Mouse (Mus musculus) ES-CJ7 (cell line): ENCODE measurements around the gene Hbq1a.
"Not testable (repeated sequence)": the region's sequence is repeated elsewhere in the genome, so short reads cannot be mapped to it uniquely, and the experiment has no call there.

Source experiments
- DNase-seq: peaks from one replicate; pipeline ENCODE4 v3.0.0; 2011; ENCODE audit warnings: low read depth, low spot score

Gene Hbq1a

DNA sequence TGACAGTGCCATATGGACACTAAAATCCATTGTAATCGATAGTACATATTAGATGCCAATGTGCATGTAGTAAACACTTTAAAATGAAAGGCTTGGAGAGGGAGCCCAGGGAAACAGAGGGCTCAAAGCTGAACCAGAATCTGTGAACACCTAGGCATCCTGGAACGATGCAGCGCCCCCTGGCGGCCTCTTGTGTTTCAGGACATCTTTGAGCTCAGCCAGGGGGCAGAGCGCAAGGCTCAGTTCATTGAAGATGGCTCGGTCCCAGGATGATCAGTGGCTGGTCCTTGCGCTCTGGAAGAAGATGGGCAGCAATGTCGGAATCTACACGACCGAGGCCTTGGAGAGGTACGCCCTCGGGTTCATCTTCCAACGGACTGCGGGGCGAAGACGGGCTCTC lies at the start of gene Hbq1a:
TSS of gene Hbq1a (plus strand) at position 205 of the 400 bp plus-strand sequence.
- peak; percentile 52 for DNase-seq

DNA sequence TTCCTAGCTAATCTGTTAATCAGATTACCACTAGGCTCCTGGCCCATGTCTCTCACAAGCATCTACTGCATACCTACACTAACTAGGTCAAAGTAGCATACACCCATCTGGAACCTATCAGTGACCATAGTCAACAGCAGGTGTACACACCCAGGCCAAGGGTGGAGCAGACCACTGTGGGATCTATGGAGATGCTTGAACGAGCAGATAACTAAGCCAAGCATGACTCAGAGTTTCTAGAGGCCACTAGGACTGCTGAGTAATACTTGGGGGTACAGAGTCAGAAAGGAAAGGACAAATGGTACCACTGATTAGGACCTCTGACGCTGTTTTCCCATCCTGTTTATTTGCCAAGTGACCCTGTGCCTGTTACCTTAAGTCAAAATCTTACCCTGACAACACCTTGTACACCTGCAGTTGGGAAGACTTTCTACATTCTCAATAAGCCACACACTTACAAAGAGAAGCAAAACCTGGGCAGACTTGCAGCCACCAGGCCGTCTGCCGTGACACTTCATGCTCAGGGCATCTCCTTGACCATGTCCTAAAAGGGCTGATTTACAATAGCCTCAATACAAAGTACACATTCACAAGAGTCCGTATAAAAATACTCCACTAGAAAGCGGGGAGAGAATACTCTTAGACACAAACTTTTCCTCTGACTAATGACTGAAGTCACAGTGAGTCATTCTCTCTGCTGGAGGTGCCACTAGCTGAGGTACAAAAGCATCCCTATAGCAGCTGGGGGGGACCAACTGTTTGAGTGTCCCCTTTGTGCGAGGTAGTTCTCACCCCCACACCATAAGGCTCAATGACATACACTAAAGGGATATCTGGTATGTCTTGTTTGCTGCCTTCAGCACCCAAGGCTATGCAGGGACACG lies 48.7 kb upstream of the Hbq1a start:
- DNase-seq = no peak

DNA sequence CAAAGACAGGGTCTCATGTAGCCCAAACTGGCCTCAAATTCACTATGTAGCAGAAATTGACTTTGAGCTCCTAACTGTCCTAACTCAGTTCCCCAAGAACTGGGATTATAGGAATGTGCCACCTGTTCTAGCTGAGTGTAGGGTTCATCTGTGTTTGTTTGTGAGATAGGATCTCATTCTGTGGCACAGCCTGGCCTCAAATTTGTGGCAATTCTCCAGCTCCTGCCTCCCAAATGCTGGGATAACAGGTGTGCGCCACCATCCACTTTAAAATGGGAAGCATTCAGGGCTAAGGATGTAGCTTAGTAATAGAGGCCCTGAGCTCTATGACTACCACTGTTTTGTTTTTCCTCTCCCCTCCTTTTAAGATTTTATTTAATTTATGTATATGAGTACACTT lies 46.7 kb upstream of the Hbq1a start:
- DNase-seq = no peak

DNA sequence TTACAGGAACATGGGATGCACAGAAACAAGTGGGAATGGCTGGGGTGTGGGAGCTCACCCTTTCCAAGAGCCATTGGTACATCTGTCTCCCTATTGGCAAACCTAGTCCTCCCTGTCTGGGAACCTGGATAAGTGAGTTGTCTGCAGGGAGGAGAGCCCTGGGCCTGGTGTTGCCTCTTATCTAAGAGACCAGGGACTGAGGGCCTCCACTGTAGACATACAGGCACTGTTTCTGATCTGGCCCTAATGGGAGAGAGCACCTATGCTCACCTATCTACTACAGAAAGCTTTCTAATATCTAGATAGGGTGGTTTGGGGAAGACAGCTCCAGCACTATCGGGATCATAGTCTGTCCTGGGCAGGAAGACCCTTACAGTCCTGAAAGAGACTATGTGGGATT lies 43.7 kb upstream of the Hbq1a start:
- DNase-seq = no peak

DNA sequence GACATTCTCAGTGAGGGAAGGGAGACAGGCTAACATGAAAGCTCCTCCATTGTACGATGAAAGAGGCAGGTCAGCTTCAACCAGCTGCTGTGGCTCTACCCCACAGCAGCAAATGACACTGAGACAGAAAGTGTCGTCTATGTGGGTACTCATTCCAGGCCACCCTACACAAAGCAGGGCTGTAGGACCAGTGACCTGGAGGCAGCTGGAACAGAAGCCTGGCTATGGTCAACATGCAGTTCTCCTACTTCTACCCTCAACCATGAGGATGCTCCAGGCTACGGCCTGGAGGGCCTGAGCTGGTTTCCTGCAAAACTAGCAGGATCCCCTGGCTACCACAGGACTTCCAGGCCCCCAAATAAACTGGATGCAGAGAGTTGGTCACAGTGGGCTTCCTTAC lies 43.3 kb upstream of the Hbq1a start:
- DNase-seq = no peak

DNA sequence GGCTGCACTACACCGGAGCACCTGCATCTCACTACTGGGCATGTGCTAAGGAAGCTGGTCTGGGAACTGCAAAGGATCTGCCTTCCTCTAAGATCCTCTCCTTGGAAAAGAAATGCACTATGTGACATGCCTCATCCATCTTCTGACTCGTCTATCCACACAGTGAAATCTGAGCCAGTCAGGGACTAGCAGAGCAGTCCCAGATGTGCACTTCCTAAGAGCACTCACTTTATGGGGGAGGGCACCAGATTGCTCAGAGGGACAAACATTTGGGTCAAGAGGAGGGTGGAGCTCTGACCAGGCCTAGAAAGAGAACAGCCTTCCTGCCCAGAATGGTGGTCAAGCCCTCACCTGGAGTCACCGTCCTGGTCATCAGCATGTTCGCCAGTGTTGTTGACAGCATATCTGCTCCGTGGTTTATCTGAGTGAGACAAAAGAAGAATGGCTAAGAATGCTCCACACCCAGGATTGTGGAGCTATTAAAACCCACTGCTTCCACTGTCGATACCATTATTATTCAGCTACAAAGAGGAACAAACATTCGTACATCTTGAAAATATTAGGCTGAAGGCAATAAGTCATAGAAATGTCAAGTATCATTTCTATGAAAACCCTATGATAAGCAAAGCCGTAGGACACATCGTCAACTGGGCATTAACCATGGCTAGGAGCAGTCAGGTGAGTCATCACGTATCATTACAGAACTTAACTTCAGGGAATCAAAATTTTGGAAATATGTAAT lies 37.0 kb upstream of the Hbq1a start:
- no peak for DNase-seq

DNA sequence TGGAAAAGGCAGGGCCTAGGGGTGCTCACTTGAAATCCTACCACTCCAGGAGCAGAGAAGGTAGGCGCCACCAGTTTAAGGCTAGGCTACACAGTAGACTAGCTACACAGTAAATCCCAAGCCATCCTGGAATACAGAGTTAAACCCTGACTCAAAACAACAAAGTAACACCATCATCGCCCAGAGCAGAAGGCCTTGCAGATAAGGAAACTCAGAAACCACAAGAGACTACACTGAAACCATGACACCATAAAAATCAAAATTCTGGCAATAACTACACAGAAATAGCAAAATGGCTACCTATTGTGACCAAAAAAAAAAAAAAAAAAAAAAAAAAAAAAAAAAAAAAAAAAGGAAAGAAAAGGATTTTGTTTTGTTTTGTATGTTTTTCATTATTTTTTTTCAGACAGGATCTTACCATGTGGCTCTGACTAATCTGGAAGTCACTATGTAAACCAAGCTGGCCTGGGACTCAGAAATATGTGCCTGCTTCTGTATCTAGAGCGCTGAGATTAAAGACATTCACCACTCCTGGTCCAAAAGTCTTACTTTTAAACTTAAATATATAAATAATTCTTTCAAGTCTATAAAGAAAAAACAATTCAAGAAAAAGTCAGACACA lies 34.6 kb upstream of the Hbq1a start:
- DNase-seq = no peak

DNA sequence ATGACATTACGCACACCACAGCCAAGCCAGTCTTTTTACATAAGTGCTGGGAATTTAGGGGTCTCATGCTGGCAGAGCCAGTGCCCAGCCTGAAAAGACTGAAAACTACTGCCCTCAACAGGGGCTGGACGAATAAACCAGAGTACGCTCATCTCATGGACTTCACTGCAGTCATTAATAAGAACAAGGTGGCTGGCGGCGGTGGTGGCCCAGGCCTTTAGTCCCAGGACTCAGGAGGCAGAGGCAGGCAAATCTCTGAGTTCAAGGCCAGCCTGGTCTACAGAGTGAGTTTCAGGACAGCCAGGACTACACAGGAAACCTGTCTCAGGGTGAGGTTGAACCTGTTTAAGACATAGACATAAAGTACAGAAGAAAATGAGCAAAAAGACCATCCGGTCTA lies 33.7 kb upstream of the Hbq1a start:
- DNase-seq = no peak

DNA sequence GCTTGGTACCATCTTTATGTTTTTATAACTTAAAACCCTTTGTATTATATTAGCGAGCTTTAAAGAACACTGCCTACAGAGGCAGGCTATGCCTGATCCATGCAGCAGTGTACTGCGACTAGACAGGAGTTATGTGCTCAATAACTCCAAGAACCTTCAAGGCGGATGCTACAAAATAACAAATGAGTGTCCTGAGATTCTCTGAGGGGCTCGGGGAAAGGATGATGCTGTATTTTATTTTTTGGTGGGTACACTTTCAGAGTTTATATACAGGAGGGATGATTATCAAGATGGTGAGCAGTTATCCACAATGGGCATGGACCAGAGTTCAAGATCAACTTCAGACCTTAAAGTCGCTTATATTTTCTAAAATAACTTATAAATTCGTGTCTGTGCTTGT lies 33.1 kb upstream of the Hbq1a start:
- DNase-seq = no peak

DNA sequence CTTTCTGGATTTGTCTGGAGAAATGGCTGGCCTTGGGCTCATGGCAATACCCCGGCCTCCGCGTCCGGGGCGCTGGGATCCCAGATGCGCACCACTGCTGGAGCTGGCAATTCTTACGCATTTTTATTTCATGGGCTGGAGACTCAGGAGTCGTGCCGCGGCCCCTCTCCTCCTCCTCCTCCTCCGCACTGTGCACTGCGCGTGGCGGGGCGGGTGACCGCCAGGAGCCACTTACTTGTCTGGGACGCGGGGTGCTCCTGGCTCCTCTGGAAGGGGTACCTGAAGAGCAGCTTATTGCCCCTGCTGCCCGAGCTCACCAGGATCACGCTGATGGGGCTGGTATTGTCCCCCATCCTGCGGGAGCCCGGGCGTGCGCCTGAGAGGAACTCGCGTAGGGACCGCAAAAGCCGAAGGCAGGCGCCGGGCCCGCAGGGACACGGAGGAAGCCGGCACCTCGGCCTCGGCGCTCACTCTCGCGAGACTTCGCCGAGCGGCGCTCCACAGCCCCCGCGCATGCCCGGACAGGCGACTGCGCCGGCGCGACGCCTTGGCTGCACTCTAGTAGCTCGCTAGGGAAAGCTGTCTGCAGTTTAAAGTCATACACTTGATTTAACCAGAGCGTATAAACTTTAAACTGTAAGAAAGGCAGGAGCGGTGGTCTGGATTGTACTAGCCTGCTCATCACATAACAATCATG lies 32.5 kb upstream of the Hbq1a start, which contains the start of gene Nprl3:
TSS of gene Nprl3 (minus strand) at position 520 of the 697 bp plus-strand sequence.
- DNase-seq = peak; percentile 94

DNA sequence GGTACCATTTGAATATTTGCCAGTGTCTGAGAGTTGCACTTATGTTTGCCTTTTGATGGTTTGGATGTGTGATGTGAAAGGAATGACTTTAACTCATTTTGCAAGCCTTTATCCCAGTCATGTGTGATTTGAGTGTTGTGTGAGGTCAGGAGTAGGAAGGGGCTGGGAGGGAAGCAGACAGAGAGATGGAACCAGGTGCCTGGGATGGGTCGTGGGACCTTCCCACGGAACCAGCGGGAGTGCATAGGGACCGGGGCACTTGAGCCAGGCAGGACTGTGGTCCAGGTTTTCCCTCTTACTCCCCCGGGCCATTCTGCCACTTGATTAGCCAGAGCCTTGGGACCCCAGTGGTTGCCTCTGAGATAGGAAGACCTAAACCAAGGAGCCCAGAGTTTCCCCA lies 31.9 kb upstream of the Hbq1a start:
- peak; percentile 27 for DNase-seq

DNA sequence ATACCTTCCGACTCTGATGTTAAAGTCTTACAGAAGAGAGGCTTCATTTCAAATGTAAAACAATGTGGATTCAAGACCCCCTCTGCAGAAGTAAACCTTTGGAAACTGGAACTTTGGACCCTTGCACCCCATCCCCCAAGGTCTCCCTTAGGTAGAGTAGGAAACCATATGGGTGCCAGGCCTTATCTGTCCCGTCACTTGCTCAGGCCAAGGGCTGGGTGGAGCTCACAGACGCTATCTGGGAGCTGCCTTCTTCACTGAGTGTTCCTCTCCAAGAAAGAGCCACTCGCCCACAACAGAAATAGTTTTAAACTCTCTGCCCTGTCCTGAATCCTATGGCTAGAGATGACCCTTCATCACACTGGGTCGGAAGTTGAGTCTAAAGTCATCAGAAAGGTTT lies 30.9 kb upstream of the Hbq1a start:
- no peak for DNase-seq

DNA sequence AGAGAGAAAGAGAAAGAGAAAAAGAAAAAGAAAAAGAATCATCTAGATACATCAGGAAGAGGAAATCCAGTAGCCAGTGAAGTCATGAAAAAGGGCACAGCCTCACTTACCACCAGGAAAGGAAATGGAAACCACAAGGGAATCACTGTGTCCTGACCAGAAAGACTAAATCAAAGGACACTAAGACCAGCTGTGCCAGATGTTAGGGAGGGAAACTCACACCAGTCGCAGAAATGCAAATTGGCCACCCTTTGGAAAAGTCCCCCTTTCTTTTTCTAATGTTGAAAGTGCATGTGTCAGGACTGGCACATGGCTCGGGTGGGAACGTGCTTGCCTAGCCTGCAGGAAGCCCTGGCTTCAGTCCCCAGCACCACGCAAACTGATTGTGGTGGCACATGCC lies 28.7 kb upstream of the Hbq1a start:
- no peak for DNase-seq

DNA sequence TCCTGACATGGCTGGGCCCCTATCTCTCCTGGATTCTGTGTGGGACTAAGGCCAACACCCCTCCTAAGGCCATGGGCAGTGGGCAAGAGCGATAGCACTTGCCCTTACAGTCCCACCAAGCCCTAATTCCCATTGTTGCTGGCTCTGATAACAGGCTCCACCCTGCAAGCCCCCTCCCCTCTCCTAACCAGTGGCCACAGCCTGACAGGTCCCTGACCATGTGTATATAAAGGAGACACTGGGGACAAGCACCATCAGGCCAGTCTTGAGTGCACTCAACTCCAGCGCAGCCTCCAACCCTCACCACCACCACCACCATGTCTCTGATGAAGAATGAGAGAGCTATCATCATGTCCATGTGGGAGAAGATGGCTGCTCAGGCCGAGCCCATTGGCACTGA lies 23.5 kb upstream of the Hbq1a start, which contains the start of gene Hba-x:
TSS of gene Hba-x (plus strand) at position 54 of the 400 bp plus-strand sequence.
- DNase-seq = no peak

DNA sequence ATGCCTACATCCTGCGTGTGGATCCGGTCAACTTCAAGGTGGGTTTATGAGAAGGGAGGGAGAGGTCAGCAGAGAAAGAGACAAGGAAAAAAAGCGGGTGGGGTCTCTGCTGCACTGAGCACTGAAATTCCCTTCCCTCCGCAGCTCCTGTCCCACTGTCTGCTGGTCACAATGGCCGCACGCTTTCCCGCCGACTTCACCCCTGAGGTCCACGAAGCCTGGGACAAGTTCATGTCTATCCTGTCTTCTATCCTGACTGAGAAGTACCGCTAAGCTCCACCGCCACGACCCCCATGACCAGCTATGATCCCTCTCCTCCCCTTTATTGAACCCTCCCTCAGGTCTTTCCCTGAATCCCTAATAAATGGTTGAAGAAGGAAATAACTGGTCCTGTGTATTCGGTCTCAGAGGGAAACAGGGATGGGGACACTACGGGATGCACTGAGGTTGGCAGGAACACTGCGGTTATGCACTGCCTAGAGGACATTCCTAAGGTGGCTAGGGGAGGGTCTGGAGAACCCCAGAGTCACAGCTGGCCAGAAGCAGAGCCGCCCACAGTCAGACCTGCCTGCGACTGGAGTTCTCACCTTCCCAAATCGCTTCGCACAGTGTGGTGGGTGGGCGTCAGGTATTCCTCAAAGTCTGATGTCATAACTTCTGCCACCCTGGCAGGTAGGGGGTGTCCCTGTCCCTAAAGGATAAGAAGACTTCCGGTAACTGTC lies 22.0 kb upstream of the Hbq1a start:
- DNase-seq = no peak

DNA sequence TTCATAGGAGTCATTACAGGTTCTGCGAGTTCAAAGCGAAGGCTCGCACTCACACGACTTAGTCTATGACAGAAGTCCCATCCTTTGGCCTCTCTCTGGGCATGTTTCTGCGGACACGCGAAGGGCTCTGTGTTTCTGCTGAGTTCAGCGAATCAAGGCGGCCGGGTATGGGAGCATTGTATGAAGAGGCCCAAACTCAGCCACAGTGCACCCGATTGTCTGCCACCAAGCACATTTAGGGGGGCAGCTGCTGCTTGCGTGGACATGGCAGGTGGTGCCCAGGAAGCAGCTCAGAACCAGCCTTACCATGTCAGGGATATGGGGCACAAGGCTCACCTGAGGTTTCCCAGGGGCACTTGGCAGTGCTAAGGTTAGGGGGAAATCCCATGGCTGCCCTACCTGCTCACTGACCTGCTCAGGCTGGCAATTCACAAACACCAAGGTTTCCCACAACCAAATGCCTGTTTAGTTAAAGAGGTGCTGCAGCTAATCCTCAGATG lies 21.4 kb upstream of the Hbq1a start:
- no peak for DNase-seq

DNA sequence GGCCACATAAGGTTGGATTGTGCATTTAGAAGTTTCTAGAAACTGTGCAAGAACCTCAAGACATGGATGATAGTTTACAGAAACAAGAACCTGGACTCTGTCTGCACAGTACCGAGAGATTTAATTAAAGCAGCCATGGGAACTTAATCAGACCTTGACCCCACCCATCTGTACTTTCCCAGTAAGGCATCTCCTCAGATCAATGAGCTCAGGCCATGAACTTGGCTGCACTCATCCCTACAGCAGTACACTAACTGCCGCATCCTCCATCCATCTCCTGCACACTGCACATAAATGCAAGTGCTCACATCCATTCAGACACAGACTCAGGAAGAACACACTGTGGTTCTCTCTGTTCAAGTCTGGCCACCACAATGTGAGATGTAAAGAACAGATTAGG lies 19.2 kb upstream of the Hbq1a start:
- no peak for DNase-seq

DNA sequence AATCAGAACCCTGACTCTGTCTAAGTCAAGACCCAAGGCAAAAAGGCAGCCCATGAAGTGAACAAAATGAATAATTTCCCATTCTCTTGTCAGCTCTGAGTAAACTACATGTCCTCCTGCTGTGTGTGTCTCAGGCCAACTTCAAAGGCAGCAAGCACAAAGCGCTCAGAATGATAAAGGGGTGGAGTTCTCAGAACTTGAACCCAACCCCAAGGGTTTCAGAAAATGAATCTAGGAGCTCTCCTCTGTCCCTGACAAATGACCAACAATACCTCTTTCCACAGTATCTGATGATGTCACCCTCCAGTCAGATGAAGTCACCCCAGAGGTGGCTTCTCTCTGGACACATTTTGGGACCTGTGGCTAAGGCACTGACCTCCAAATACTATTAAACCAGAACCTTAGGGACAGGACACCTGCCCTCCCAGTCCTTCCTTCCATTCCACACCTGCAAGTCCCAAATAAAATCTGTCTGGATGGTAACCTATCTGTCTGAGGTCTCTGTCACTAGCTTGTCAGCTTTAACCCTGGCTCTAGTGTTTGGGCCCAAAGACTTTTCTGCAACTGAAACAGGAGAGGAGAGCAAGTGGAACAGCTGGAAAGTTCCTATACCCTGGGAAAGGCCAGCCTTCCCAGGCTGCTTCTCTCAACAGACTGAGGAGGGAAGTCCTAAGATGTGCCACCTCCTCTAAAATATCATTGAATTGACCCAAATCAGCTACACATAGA lies 18.3 kb upstream of the Hbq1a start:
- no peak for DNase-seq

DNA sequence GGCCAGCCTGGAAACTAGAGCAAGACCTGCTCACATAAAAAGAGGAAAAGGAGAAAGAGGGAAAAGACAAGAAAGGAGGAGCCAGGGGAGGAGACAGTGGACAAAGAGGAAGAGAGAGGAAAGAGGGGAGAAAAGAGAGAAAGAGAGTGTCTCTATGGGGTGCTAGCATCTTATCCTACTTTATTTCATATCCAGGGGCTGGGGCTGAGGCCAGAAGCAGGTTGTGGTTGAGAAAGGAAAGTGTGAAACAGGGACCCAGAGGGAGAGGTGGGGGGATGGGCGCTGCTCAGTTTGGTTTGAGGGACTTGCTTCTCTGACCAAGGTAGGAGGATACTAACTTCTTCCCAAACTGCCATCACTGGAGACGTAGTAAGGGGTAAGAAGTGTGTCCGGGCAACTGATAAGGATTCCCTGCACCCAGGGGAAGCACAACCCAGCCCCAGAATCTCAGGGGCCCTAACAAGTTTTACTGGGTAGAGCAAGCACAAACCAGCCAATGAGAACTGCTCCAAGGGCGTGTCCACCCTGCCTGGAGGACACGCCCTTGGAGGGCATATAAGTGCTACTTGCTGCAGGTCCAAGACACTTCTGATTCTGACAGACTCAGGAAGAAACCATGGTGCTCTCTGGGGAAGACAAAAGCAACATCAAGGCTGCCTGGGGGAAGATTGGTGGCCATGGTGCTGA lies 16.6 kb upstream of the Hbq1a start, which contains the start of gene Hba-a1:
TSS of gene Hba-a1 (plus strand) at position 421 of the 687 bp plus-strand sequence.
- not testable (repeated sequence) for DNase-seq
